Mouse (Mus musculus) erythroblast, embryonic 14.5 days (primary cell): Measurements from ENCODE around the gene Rbbp5.

Experiments
- GATA1 ChIP-seq: IDR thresholded peaks from 2 replicates; pipeline ENCODE4 v1.6.1; 2012; ENCODE audit warnings: low read length, inconsistent platforms, mixed read lengths
- TAL1 ChIP-seq: IDR thresholded peaks from 3 replicates; pipeline ENCODE4 v1.6.1; 2012; ENCODE audit warnings: low read length, inconsistent platforms, mixed read lengths

- TF ChIP-seq TAL1: no peak
- no peak for TF ChIP-seq GATA1
These were observed 6.6 kb downstream of the Rbbp5 start for GRCm38 (mm10) chr1:132483759-132484158.
